Mouse (Mus musculus) 416B (cell line): ENCODE measurements at regions not wholly inside any gene's neighbourhood (a gene's known extent, or its start where the extent isn't known, plus 50 kb on each side); places are given as distances from the start of the nearest gene placed in this dataset.
A peak's percentile ranks its signal among the peaks of the same experiment; 100 is the strongest.

ENCODE experiments used
- DNase-seq: peaks from one replicate; pipeline ENCODE4 v3.0.0; 2011; ENCODE audit warnings: low read depth

DNA sequence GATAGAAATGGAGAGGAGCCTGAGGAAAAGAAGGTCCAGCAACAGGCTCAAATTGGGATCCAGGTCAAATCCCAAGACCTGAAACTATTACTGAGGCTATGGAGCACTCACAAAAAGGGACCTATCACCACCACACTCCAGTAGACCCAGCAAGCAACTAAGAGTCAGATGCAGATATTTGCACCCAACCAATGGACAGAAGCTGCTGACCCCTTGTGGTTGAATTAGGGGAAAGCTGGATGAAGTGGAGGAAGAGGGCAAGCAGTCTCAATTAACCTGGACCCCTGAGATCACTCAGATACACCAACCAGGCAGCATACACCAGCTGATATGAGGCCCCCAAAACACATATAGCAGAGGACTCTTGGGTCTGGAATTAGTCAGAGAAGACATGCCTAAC lies 938.1 kb upstream of the Lrfn5 start:
- peak; percentile 22 for DNase-seq
